In the genomic region with DNA sequence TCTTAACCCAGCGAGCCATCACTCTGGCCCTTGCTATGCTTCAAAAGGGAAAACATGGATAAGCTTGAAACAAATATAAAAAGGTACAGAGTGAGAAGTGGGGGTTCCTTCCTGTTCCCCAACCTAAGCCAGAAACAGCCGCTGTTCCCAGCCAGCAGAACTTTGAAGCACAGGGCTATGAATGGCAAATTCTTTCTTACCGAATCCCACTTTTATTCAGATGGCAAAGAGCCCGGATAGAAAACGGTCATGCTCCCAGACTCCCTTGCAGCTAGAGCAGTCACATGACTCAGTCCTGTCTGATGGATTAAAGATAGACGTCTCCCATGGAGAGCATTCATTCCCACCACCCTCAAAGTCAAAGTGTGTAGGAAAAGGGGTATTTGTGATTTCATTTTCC, we compare ENCODE assay signal across 18 mouse cellular contexts.
"Had no signal": no experiment of that assay in that cellular context is flagged by ENCODE, and none has a peak within 500 bp of the region (broad histone marks: within the 10 kb centered on the region; RNA-seq: fewer than 3 reads in every experiment).

No protein-coding gene starts in this region.

- H3K27ac ChIP-seq: liver, embryonic 15.5 days; lung, embryonic 15.5 days; midbrain, embryonic 10.5 days; midbrain, embryonic 12.5 days; neural tube, embryonic 13.5 days; neural tube, embryonic 15.5 days had no signal

- H3K9me3 ChIP-seq: liver, embryonic 15.5 days; lung, embryonic 15.5 days; midbrain, embryonic 12.5 days; neural tube, embryonic 13.5 days; neural tube, embryonic 15.5 days had no signal

- H3K4me2 ChIP-seq: liver, embryonic 15.5 days; lung, embryonic 15.5 days; midbrain, embryonic 12.5 days; neural tube, embryonic 13.5 days; neural tube, embryonic 15.5 days had no signal

- H3K27me3 ChIP-seq: lung, embryonic 15.5 days; midbrain, embryonic 12.5 days; neural tube, embryonic 13.5 days; neural tube, embryonic 15.5 days had no signal

- H3K4me3 ChIP-seq: liver, embryonic 15.5 days; lung, embryonic 15.5 days; midbrain, embryonic 10.5 days; midbrain, embryonic 12.5 days; neural tube, embryonic 13.5 days; neural tube, embryonic 15.5 days had no signal

- H3K9ac ChIP-seq: liver, embryonic 15.5 days; liver, postnatal 0 days; lung, embryonic 15.5 days; midbrain, embryonic 12.5 days; neural tube, embryonic 13.5 days; neural tube, embryonic 15.5 days had no signal

- ATAC-seq: liver, postnatal 0 days; lung, postnatal 0 days had no signal

- H3K36me3 ChIP-seq: liver, embryonic 15.5 days; lung, embryonic 15.5 days; midbrain, embryonic 10.5 days; midbrain, embryonic 12.5 days; neural tube, embryonic 13.5 days; neural tube, embryonic 15.5 days had no signal

- DNase-seq: liver, postnatal 0 days; lung, adult 2 months; lung, postnatal 4 days; midbrain, embryonic 14.5 days; retina, postnatal 1 day; right cerebral cortex, postnatal 14 days; right cerebral cortex, postnatal 4 days; spleen, adult 18-20 months; thymus, adult 18-20 months; thymus, postnatal 14 days; thymus, postnatal 36 days had no signal
